Mouse (Mus musculus): ENCODE results near the gene Usp42.

Usp42 gene

GRCm38 (mm10) chr5:143732180-143732891, at the start of gene Usp42:
Gene Usp42, minus strand, starts transcription at chr5:143732280.
- DNase-seq = peak; percentile 94

- no peak for DNase-seq
Measured at GRCm38 (mm10) chr5:143760508-143760907, 28.4 kb upstream of the Usp42 start.

- DNase-seq = no peak
Measured at GRCm38 (mm10) chr5:143759554-143759953, 27.5 kb upstream of the Usp42 start.

GRCm38 (mm10) chr5:143757755-143758443, 25.8 kb upstream of the Usp42 start:
- DNase-seq = peak; percentile 86

- DNase-seq = no peak
Measured at GRCm38 (mm10) chr5:143755529-143756141, 23.6 kb upstream of the Usp42 start.

- DNase-seq = no peak
Measured at GRCm38 (mm10) chr5:143749630-143750208, 17.6 kb upstream of the Usp42 start.

GRCm38 (mm10) chr5:143731483-143732112, 482 bp downstream of the Usp42 start:
- DNase-seq = peak; percentile 22

GRCm38 (mm10) chr5:143730915-143731314, 1.2 kb downstream of the Usp42 start:
- DNase-seq = no peak

- DNase-seq = no peak
Measured at GRCm38 (mm10) chr5:143721962-143722361, 10.1 kb downstream of the Usp42 start.

- DNase-seq = no peak
Measured at GRCm38 (mm10) chr5:143712011-143712800, 19.9 kb downstream of the Usp42 start.

- DNase-seq = peak; percentile 77
Measured at GRCm38 (mm10) chr5:143711326-143711725, 20.8 kb downstream of the Usp42 start.

GRCm38 (mm10) chr5:143706822-143707200, 25.3 kb downstream of the Usp42 start:
- DNase-seq = no peak

GRCm38 (mm10) chr5:143706030-143706821, 25.9 kb downstream of the Usp42 start:
- DNase-seq = no peak

- DNase-seq = no peak
Measured at GRCm38 (mm10) chr5:143705659-143705982, 26.5 kb downstream of the Usp42 start.

- DNase-seq = no peak
Measured at GRCm38 (mm10) chr5:143704875-143705658, 27.0 kb downstream of the Usp42 start.

GRCm38 (mm10) chr5:143701074-143701473, 31.0 kb downstream of the Usp42 start:
- DNase-seq = no peak

- DNase-seq = no peak
Measured at GRCm38 (mm10) chr5:143700247-143700646, 31.8 kb downstream of the Usp42 start.

- DNase-seq = no peak
Measured at GRCm38 (mm10) chr5:143698454-143698853, 33.6 kb downstream of the Usp42 start.

GRCm38 (mm10) chr5:143696323-143696722, 35.8 kb downstream of the Usp42 start:
- DNase-seq = peak; percentile 27

- no peak for DNase-seq
Measured at GRCm38 (mm10) chr5:143690926-143691325, 41.2 kb downstream of the Usp42 start.

GRCm38 (mm10) chr5:143690392-143690791, 41.7 kb downstream of the Usp42 start:
- DNase-seq = no peak
